Mouse (Mus musculus): ENCODE measurements at regions not wholly inside any gene's neighbourhood (a gene's known extent, or its start where the extent isn't known, plus 50 kb on each side); places are given as distances from the start of the nearest gene placed in this dataset.

DNA sequence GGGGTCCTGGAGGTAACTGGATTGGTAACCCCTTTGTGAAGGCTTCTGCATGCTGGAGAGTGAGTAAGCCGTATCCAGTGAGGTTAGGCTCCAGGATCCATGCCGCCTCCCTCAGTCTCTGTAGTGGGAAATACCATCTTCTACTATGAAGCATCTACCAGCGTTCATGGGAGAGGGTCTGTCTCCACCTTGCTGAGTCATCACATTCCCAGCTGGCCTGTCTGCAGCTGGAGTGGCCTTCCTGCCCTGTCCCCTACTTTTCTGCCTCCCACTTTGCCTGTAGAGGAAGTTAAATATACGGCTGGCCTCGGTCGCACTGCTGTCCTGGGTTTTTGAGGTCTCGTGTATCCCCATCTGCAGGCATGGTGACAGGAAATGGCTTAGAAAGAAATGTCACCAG is 78.0 kb upstream of the Sec14l1 start:
- no peak overlapping the region for H3K9ac ChIP-seq
- no peak for ATAC-seq (replicated peaks; ENCODE audit: insufficient number of reproducible peaks, insufficient read depth, low FRiP score, low read depth)
- H3K27me3 ChIP-seq = no peaks in the 10 kb centered on the region; the same call in 1 of the 2 replicates
- 63% methylated on average over 7 of the region's 7 CpGs for WGBS
- H3K36me3 ChIP-seq = no peaks in the 10 kb centered on the region
- no peak overlapping the region for H3K4me2 ChIP-seq
- H3K9me3 ChIP-seq (replicated peaks) = no peaks in the 10 kb centered on the region
- H3K27ac ChIP-seq = no peak overlapping the region
- H3K4me3 ChIP-seq = no peak overlapping the region
- H3K4me1 ChIP-seq (replicated peaks) = peaks cover 7% of the 10 kb centered on the region; the same call in 1 of the 2 replicates

DNA sequence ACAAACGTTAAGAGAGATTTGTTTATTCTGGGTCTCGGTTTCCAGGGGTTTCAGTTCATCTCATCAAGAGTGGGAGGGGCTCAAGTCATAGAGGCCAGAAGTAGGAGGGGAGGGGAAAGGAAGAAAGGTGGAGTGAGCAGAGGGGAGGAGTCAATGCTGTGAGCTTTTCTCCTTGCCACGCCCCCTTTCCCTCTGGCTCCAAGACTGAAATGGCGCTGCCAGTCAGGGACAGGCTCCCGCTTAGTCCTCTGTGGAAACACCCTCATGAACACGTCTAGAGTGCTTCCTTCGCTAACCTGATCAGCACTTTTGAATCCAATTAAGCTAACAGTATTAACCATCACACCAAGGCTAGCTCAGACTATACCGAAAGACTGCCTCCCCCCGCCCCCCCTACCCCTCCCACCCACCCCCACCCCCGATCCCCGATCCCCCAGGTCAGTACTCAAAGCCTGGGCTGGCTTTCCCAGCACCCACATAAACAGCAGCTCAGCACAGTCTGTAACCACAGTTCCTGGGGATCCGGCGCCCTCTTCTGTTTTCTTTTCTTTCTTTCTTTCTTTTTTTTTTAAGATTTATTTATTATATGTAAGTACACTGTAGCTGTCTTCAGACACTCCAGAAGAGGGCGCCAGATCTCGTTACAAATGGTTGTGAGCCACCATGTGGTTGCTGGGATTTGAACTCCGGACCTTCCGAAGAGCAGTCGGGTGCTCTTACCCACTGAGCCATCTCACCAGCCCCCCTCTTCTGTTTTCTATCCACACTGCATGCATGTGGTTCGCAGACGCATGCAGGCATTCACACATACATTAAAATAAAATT is 76.5 kb upstream of the Sec14l1 start:
- H3K27me3 ChIP-seq = peaks cover 15% of the 10 kb centered on the region
- H3K4me2 ChIP-seq = peak overlapping the region; percentile 10; the same call in 1 of the 2 replicates
- H3K36me3 ChIP-seq = no peaks in the 10 kb centered on the region
- H3K4me3 ChIP-seq = no peak overlapping the region
- H3K27ac ChIP-seq = no peak overlapping the region
- H3K9ac ChIP-seq = no peak overlapping the region
- no peak for ATAC-seq (replicated peaks; ENCODE audit: insufficient number of reproducible peaks, insufficient read depth, low FRiP score, low read depth)
- 43% methylated on average over 20 of the region's 20 CpGs for WGBS
- H3K4me1 ChIP-seq (replicated peaks) = peaks cover 10% of the 10 kb centered on the region
- H3K9me3 ChIP-seq (replicated peaks) = no peaks in the 10 kb centered on the region

- no peak for ATAC-seq (replicated peaks; ENCODE audit: insufficient number of reproducible peaks, insufficient read depth, low FRiP score, low read depth)
- Histone ChIP-seq H3K4me2 (no peak overlapping the region), H3K36me3 (no peaks in the 10 kb centered on the region), H3K9ac (no peak overlapping the region), H3K27ac (no peak overlapping the region), H3K27me3 (peaks cover 15% of the 10 kb centered on the region), H3K4me3 (no peak overlapping the region), H3K9me3 (replicated peaks) (no peaks in the 10 kb centered on the region), H3K4me1 (replicated peaks) (peaks cover 9% of the 10 kb centered on the region)
- 16% methylated on average over 4 of the region's 4 CpGs for WGBS
Measured at GRCm38 (mm10) chr11:117040829-117041228, 74.1 kb upstream of the Sec14l1 start.

GRCm38 (mm10) chr11:117042336-117042735 is 72.6 kb upstream of the Sec14l1 start:
- 74% methylated on average over 5 of the region's 5 CpGs for WGBS
- Histone ChIP-seq H3K4me3 (no peak overlapping the region), H3K4me1 (replicated peaks) (peaks cover 15% of the 10 kb centered on the region), H3K36me3 (no peaks in the 10 kb centered on the region), H3K4me2 (no peak overlapping the region), H3K27ac (no peak overlapping the region), H3K27me3 (peaks cover 15% of the 10 kb centered on the region), H3K9ac (no peak overlapping the region), H3K9me3 (replicated peaks) (no peaks in the 10 kb centered on the region)
- ATAC-seq (replicated peaks; ENCODE audit: insufficient number of reproducible peaks, insufficient read depth, low FRiP score, low read depth) = no peak

DNA sequence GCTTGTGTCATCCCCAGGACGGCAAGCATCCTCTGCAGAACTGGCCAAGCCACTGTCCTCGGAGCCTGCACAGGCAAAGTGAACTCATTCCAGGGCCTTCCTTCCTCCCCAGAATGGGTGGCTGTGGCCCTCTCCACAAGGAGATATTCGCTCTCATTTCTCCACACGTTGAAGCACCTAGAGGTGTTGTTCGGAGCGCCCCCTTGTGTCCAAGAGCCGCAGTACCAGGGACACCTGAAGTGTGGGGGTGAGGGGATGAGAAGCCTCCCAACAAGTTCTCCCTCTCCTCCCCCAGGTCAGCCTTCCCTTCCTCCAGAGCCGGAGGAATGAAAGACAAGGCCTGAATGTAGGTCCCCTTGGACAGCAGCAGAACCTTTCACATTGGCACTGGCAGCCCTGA is 71.4 kb upstream of the Sec14l1 start:
- Histone ChIP-seq H3K9ac (no peak overlapping the region), H3K4me2 (no peak overlapping the region), H3K4me3 (no peak overlapping the region), H3K4me1 (replicated peaks) (peaks cover 23% of the 10 kb centered on the region), H3K9me3 (replicated peaks) (no peaks in the 10 kb centered on the region), H3K27me3 (peaks cover 15% of the 10 kb centered on the region), H3K27ac (no peak overlapping the region), H3K36me3 (no peaks in the 10 kb centered on the region)
- no peak for ATAC-seq (replicated peaks; ENCODE audit: insufficient number of reproducible peaks, insufficient read depth, low FRiP score, low read depth)
- WGBS = 6% methylated on average over 8 of the region's 8 CpGs

GRCm38 (mm10) chr11:117044731-117045130 is 70.2 kb upstream of the Sec14l1 start:
- H3K4me2 ChIP-seq = no peak overlapping the region

GRCm38 (mm10) chr11:117046636-117047035 is 68.3 kb upstream of the Sec14l1 start:
- no peaks in the 10 kb centered on the region for H3K36me3 ChIP-seq
- no peak overlapping the region for H3K4me3 ChIP-seq
- H3K27me3 ChIP-seq = peaks cover 15% of the 10 kb centered on the region
- H3K9ac ChIP-seq = no peak overlapping the region
- no peaks in the 10 kb centered on the region for H3K9me3 ChIP-seq (replicated peaks)
- peak overlapping the region; percentile 82 for H3K27ac ChIP-seq
- peaks cover 24% of the 10 kb centered on the region for H3K4me1 ChIP-seq (replicated peaks)
- no peak for ATAC-seq (replicated peaks; ENCODE audit: insufficient number of reproducible peaks, insufficient read depth, low FRiP score, low read depth)
- H3K4me2 ChIP-seq = no peak overlapping the region
- 84% methylated on average over 5 of the region's 5 CpGs for WGBS

More at GRCm38 (mm10) chr11:117044731-117045130, 70.2 kb upstream of the Sec14l1 start:
- no peak overlapping the region for H3K27ac ChIP-seq
- WGBS = 82% methylated on average over 1 of the region's 1 CpGs
- no peak overlapping the region for H3K9ac ChIP-seq
- H3K36me3 ChIP-seq = no peaks in the 10 kb centered on the region
- H3K4me3 ChIP-seq = no peak overlapping the region
- no peaks in the 10 kb centered on the region for H3K9me3 ChIP-seq (replicated peaks)
- peaks cover 24% of the 10 kb centered on the region for H3K4me1 ChIP-seq (replicated peaks)
- H3K27me3 ChIP-seq = peaks cover 15% of the 10 kb centered on the region
- no peak for ATAC-seq (replicated peaks; ENCODE audit: insufficient number of reproducible peaks, insufficient read depth, low FRiP score, low read depth)

DNA sequence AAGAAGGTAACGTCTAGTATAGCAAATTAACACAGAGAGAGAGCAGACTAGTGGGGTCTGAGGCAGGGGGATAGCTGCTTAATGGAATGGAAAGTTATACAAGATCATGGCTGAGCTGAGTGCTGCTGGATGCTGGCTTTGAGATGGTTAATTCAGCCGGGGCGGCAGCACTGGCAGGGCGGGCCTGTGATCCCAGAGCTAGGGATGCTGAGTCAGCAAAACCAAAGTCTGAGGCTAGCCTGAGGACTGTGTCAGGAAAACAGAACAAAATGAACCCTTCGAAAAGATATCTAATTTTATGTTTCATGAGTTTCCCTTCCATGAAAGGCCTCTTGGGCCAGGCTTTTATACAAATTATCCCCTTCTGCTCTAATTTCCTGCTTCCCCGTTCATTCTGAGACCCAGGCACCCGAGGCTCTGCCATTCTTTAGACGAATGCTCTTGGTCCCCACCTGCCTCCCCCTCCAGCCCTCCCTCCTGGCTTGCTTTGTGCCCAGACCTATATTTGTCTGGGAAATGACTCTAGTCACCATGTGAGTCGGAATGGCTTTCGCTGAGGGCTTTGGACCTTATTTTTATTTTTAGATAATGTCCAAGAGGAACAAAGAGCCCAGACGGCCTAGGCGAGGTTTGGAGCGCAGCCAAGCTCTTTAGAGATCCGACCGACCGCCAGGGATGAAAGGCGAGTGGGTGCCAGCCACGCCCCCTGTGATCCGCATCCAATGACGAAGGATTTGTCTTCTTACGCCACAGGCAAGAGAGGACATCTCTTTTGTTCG is 67.6 kb upstream of the Sec14l1 start:
- ATAC-seq (replicated peaks; ENCODE audit: insufficient number of reproducible peaks, insufficient read depth, low FRiP score, low read depth) = peak; percentile 77
- no peak overlapping the region for H3K4me3 ChIP-seq

GRCm38 (mm10) chr11:117048911-117049310 is 66.1 kb upstream of the Sec14l1 start:
- ATAC-seq (replicated peaks; ENCODE audit: insufficient number of reproducible peaks, insufficient read depth, low FRiP score, low read depth) = no peak
- Histone ChIP-seq H3K4me1 (replicated peaks) (peaks cover 20% of the 10 kb centered on the region), H3K36me3 (no peaks in the 10 kb centered on the region), H3K4me3 (no peak overlapping the region), H3K27ac (no peak overlapping the region), H3K9ac (no peak overlapping the region), H3K9me3 (replicated peaks) (no peaks in the 10 kb centered on the region), H3K4me2 (no peak overlapping the region), H3K27me3 (no peaks in the 10 kb centered on the region)
- 81% methylated on average over 3 of the region's 3 CpGs for WGBS

More for the DNA sequence above, 67.6 kb upstream of the Sec14l1 start:
- WGBS = 19% methylated on average over 22 of the region's 22 CpGs
- peaks cover 11% of the 10 kb centered on the region for H3K27me3 ChIP-seq
- H3K36me3 ChIP-seq = no peaks in the 10 kb centered on the region
- H3K9ac ChIP-seq = no peak overlapping the region
- H3K9me3 ChIP-seq (replicated peaks) = no peaks in the 10 kb centered on the region
- H3K4me2 ChIP-seq = peak overlapping the region; percentile 40
- peak overlapping the region; percentile 82 for H3K27ac ChIP-seq
- peaks cover 24% of the 10 kb centered on the region for H3K4me1 ChIP-seq (replicated peaks)

- Histone ChIP-seq H3K27me3 (no peaks in the 10 kb centered on the region), H3K4me1 (replicated peaks) (peaks cover 20% of the 10 kb centered on the region), H3K9ac (no peak overlapping the region), H3K4me2 (no peak overlapping the region), H3K27ac (no peak overlapping the region), H3K36me3 (no peaks in the 10 kb centered on the region), H3K9me3 (replicated peaks) (no peaks in the 10 kb centered on the region), H3K4me3 (no peak overlapping the region)
- ATAC-seq (replicated peaks; ENCODE audit: insufficient number of reproducible peaks, insufficient read depth, low FRiP score, low read depth) = no peak
- 85% methylated on average over 7 of the region's 7 CpGs for WGBS
Measured at GRCm38 (mm10) chr11:117050788-117051187, 64.2 kb upstream of the Sec14l1 start.

- ATAC-seq (replicated peaks; ENCODE audit: insufficient number of reproducible peaks, insufficient read depth, low FRiP score, low read depth) = no peak
- Histone ChIP-seq H3K9me3 (replicated peaks) (no peaks in the 10 kb centered on the region), H3K4me1 (replicated peaks) (peaks cover 24% of the 10 kb centered on the region), H3K36me3 (no peaks in the 10 kb centered on the region), H3K4me3 (no peak overlapping the region), H3K4me2 (no peak overlapping the region), H3K27ac (no peak overlapping the region), H3K27me3 (no peaks in the 10 kb centered on the region), H3K9ac (no peak overlapping the region)
- 13% methylated on average over 9 of the region's 9 CpGs for WGBS
Measured at GRCm38 (mm10) chr11:117056958-117057357, 58.0 kb upstream of the Sec14l1 start.

Data from heart, embryonic 15.5 days (tissue).